Mouse (Mus musculus) liver, embryonic 11.5 days (tissue): ENCODE results near the gene Gm648. TPM values are rescaled to one million over a fixed set of nuclear protein-coding genes. Genes with fewer than 3 reads are reported as not detected.
A peak's percentile ranks its signal among the peaks of the same experiment; 100 is the strongest.
"Not testable (repeated sequence)": the region's sequence is repeated elsewhere in the genome, so short reads cannot be mapped to it uniquely, and the experiment has no call there.

Source experiments
- ATAC-seq: fragments of 200-750 bp; cut with Nextera tagmentation; replicated peaks from 2 replicates; pipeline ENCODE4 v1.8.0; 2017; ENCODE audit warnings: moderate number of reproducible peaks, mild to moderate bottlenecking, moderate TSS enrichment, moderate library complexity; ENCODE audit not compliant: low FRiP score
- DNase-seq: peaks from one replicate; pipeline ENCODE4 v3.0.0-alpha.2; 2017; ENCODE audit warnings: low spot score
- H3K27ac ChIP-seq: fragments of 300-500 bp; sonication (generic); 2 replicates; pipeline ENCODE4 v1.5.1; 2014; ENCODE audit warnings: mild to moderate bottlenecking, low read depth, low read length, control low read depth
- H3K27me3 ChIP-seq: fragments of 300-500 bp; sonication (generic); replicated peaks from 2 replicates; pipeline ENCODE4 v1.6.1; 2014; ENCODE audit warnings: low read length, mixed read lengths; ENCODE audit not compliant: control insufficient read depth, insufficient read depth
- H3K36me3 ChIP-seq: fragments of 300-500 bp; sonication (generic); 2 replicates; pipeline ENCODE4 v1.6.1; 2014; ENCODE audit warnings: mild to moderate bottlenecking, low read length, moderate library complexity, mixed read lengths; ENCODE audit not compliant: control insufficient read depth, insufficient read depth
- H3K4me1 ChIP-seq: fragments of 300-500 bp; sonication (generic); replicated peaks from 2 replicates; pipeline ENCODE4 v1.6.1; 2014; ENCODE audit warnings: low read length, mixed read lengths; ENCODE audit not compliant: control insufficient read depth, insufficient read depth
- H3K4me2 ChIP-seq: fragments of 300-500 bp; sonication (generic); 2 replicates; pipeline ENCODE4 v1.6.1; 2014; ENCODE audit warnings: mild to moderate bottlenecking, control low read depth, moderate library complexity
- H3K4me3 ChIP-seq: fragments of 300-500 bp; sonication (generic); 2 replicates; pipeline ENCODE4 v1.5.1; 2014; ENCODE audit warnings: low read depth, low read length, control low read depth
- H3K9ac ChIP-seq: fragments of 300-500 bp; sonication (generic); 2 replicates; pipeline ENCODE4 v1.6.1; 2014; ENCODE audit warnings: low read depth, low read length, control low read depth
- H3K9me3 ChIP-seq: fragments of 300-500 bp; sonication (generic); 2 replicates; pipeline ENCODE4 v1.6.1; 2016; ENCODE audit warnings: low read length, inconsistent platforms, mixed read lengths; ENCODE audit not compliant: control insufficient read depth
- WGBS: fragments of 180-500 bp; shearing (Covaris S2); extraction: QIAGEN DNeasy Blood & Tissue Kit; methylation state at CpG from one replicate; pipeline ENCODE4 v1.1.7; 2014; 5-methylcytosine and 5-hydroxymethylcytosine counted together
- microRNA-seq: library from miRNA; unstranded; fragments of <30 nt; microRNA quantifications from one replicate; pipeline ENCODE4, GENCODE M21; 2017; ENCODE audit warnings: borderline number of aligned reads
- polyA plus RNA-seq: library from polyadenylated mRNA; unstranded; fragments of >200 nt; fragmentation: Nextera tagmentation; extraction: Ambion mirVana; gene quantifications from 2 replicates; pipeline ENCODE4 v1.2.1, GENCODE M21; 2014

Gene Gm648
- polyA plus RNA-seq, 1 experiment from 2014 or later: not detected

GRCm38 (mm10) chrX:56524442-56524841, 25.0 kb downstream of the Gm648 start, which contains the start of gene Gm10477:
Gene Gm10477, plus strand, starts transcription at chrX:56524742.
- H3K36me3 ChIP-seq: not testable (repeated sequence)
- WGBS: 82% methylated on average over 6 of the region's 6 CpGs

GRCm38 (mm10) chrX:56497241-56497640, 52.2 kb downstream of the Gm648 start:
- Histone ChIP-seq H3K27me3 (no peaks in the 10 kb centered on the region), H3K9me3 (no peaks in the 10 kb centered on the region), H3K9ac (no peak overlapping the region), H3K36me3 (peaks cover 2% of the 10 kb centered on the region; the same call in 1 of the 2 replicates), H3K27ac (no peak overlapping the region), H3K4me2 (no peak overlapping the region), H3K4me1 (no peaks in the 10 kb centered on the region), H3K4me3 (no peak overlapping the region)
- DNase-seq: no peak
- no peak for ATAC-seq
- 90% methylated on average over 7 of the region's 7 CpGs for WGBS

More at GRCm38 (mm10) chrX:56524442-56524841, 25.0 kb downstream of the Gm648 start, which contains the start of gene Gm10477:
- H3K4me2 ChIP-seq, H3K27ac ChIP-seq, DNase-seq, H3K9ac ChIP-seq, H3K27me3 ChIP-seq, ATAC-seq, H3K4me3 ChIP-seq, H3K4me1 ChIP-seq, H3K9me3 ChIP-seq: not testable (repeated sequence)

Small RNA genes lying within 50 kb of the gene (microRNA-seq; reads per million reads assigned to microRNA genes)
- 7.0 reads per million, percentile 18 among the genes with 10 or more reads in this experiment for gene Mir5116

Other genes starting within 250 kb of the Gm648 start
- 4.5 and 5.6 TPM in 2 replicates for gene Zfp449, start 203.2 kb downstream of the Gm648 start, polyA plus RNA-seq
- gene Smim10l2a, start 175.0 kb downstream of the Gm648 start, polyA plus RNA-seq: 1.2 and 2.2 TPM in 2 replicates
- 2.1 and 2.2 TPM in 2 replicates for gene Gm2174, start 101.6 kb downstream of the Gm648 start, polyA plus RNA-seq
- gene Ints6l, start 94.7 kb downstream of the Gm648 start, polyA plus RNA-seq: 41.8 and 44.8 TPM in 2 replicates
- gene Gm10477, start 24.9 kb downstream of the Gm648 start, polyA plus RNA-seq: not detected in 2 replicates
- gene Mmgt1, start 48.5 kb upstream of the Gm648 start, polyA plus RNA-seq: 20.2 and 25.0 TPM in 2 replicates
- 6.8 and 7.3 TPM in 2 replicates for gene Slc9a6, start 60.2 kb upstream of the Gm648 start, polyA plus RNA-seq
- 17.2 and 19.7 TPM in 2 replicates for gene Fhl1, start 182.2 kb upstream of the Gm648 start, polyA plus RNA-seq